Mouse (Mus musculus) forebrain, embryonic 11.5 days (tissue): ENCODE results near the gene Zfhx3. TPM values are rescaled to one million over a fixed set of nuclear protein-coding genes. Genes with fewer than 3 reads are reported as not detected.

Source experiments
- ATAC-seq: fragments of 200-750 bp; cut with Nextera tagmentation; replicated peaks from 2 replicates; pipeline ENCODE4 v1.8.0; 2017; ENCODE audit warnings: moderate TSS enrichment; ENCODE audit not compliant: low FRiP score
- DNase-seq: peaks from one replicate; pipeline ENCODE4 v3.0.0-alpha.2; 2017; ENCODE audit warnings: low spot score
- H3K27ac ChIP-seq: fragments of 300-500 bp; sonication (generic); 2 replicates; pipeline ENCODE4 v1.5.1; 2014; ENCODE audit warnings: low read depth, low read length
- H3K27me3 ChIP-seq: fragments of 300-500 bp; sonication (generic); 2 replicates; pipeline ENCODE4 v1.6.1; 2014; ENCODE audit warnings: mild to moderate bottlenecking, low read length, mixed read lengths; ENCODE audit not compliant: control insufficient read depth, insufficient read depth
- H3K36me3 ChIP-seq: fragments of 300-500 bp; sonication (generic); 2 replicates; pipeline ENCODE4 v1.6.1; 2014; ENCODE audit warnings: mild to moderate bottlenecking, low read length, moderate library complexity, mixed read lengths; ENCODE audit not compliant: control insufficient read depth, insufficient read depth
- H3K4me1 ChIP-seq: fragments of 300-500 bp; sonication (generic); replicated peaks from 2 replicates; pipeline ENCODE4 v1.6.1; 2014; ENCODE audit warnings: low read length, mixed read lengths; ENCODE audit not compliant: control insufficient read depth, insufficient read depth
- H3K4me2 ChIP-seq: fragments of 300-500 bp; sonication (generic); 2 replicates; pipeline ENCODE4 v1.6.1; 2014; ENCODE audit warnings: low read depth, mild to moderate bottlenecking, low read length, moderate library complexity, mixed read lengths; ENCODE audit not compliant: severe bottlenecking
- H3K4me3 ChIP-seq: fragments of 300-500 bp; sonication (generic); 2 replicates; pipeline ENCODE4 v1.5.1; 2014; ENCODE audit warnings: low read depth, low read length
- H3K9ac ChIP-seq: fragments of 300-500 bp; sonication (generic); 2 replicates; pipeline ENCODE4 v1.6.1; 2014; ENCODE audit warnings: low read length
- H3K9me3 ChIP-seq: fragments of 300-500 bp; sonication (generic); 2 replicates; pipeline ENCODE4 v1.6.1; 2016; ENCODE audit warnings: low read length, mixed read lengths; ENCODE audit not compliant: control insufficient read depth
- WGBS: fragments of 180-500 bp; shearing (Covaris S2); extraction: QIAGEN DNeasy Blood & Tissue Kit; methylation state at CpG from one replicate; pipeline ENCODE4 v1.1.7; 2014; 5-methylcytosine and 5-hydroxymethylcytosine counted together
- polyA plus RNA-seq: library from polyadenylated mRNA; unstranded; fragments of >200 nt; fragmentation: Nextera tagmentation; extraction: Ambion mirVana; gene quantifications from 2 replicates; pipeline ENCODE4 v1.2.1, GENCODE M21; 2014

Gene Zfhx3
- polyA plus RNA-seq, 1 experiment from 2014 or later: 22.9 TPM

DNA sequence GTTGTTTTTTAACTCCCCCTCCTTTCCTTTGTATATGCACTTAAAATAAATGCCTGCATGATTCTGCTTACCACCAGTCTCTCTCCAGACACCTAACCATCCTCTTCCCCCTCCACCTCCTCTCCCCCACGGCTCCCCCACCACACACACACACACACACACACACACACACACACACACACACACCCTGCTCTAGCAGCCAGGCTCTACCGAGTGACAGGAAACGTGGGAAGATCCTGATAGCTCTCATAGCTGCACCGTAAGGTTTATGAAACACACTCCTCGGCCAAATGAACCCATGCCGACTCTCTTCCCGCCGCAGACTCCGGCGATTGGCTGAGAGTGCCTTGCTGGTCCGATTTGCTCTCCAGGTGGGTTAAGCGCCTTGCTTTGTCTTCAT, 339.5 kb downstream of the Zfhx3 start:
- H3K4me3 ChIP-seq: no peak overlapping the region
- H3K4me1 ChIP-seq: no peaks in the 10 kb centered on the region
- 75% methylated on average over 12 of the region's 12 CpGs for WGBS
- no peaks in the 10 kb centered on the region for H3K9me3 ChIP-seq
- no peak for ATAC-seq
- DNase-seq: no peak
- H3K27ac ChIP-seq: no peak overlapping the region
- no peaks in the 10 kb centered on the region for H3K27me3 ChIP-seq
- no peak overlapping the region for H3K4me2 ChIP-seq
- no peaks in the 10 kb centered on the region for H3K36me3 ChIP-seq
- no peak overlapping the region for H3K9ac ChIP-seq

DNA sequence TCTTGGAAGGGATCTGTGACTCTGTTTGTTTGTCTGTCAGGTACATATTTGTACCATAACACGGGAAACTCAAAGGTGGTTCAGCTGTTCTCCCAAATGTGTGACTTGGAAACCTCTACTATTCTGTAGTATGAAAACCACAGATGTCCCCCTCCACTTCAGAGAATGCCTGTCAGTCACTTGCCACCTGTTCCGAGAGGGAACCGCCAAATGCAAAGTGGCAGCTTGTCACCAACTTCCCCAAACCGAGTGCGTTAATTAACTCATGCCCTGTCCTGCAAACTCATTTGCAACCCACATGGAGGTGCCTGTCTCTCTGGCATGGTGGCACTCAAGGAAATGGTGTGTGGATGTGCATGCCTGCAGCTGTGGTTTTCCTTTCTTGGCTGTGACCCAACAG, 343.7 kb downstream of the Zfhx3 start:
- Histone ChIP-seq H3K4me3 (no peak overlapping the region), H3K9me3 (no peaks in the 10 kb centered on the region), H3K27ac (no peak overlapping the region), H3K9ac (no peak overlapping the region), H3K4me1 (no peaks in the 10 kb centered on the region), H3K36me3 (no peaks in the 10 kb centered on the region), H3K4me2 (no peak overlapping the region), H3K27me3 (no peaks in the 10 kb centered on the region)
- DNase-seq (no peak), ATAC-seq (no peak)
- WGBS: 63% methylated on average over 5 of the region's 5 CpGs

DNA sequence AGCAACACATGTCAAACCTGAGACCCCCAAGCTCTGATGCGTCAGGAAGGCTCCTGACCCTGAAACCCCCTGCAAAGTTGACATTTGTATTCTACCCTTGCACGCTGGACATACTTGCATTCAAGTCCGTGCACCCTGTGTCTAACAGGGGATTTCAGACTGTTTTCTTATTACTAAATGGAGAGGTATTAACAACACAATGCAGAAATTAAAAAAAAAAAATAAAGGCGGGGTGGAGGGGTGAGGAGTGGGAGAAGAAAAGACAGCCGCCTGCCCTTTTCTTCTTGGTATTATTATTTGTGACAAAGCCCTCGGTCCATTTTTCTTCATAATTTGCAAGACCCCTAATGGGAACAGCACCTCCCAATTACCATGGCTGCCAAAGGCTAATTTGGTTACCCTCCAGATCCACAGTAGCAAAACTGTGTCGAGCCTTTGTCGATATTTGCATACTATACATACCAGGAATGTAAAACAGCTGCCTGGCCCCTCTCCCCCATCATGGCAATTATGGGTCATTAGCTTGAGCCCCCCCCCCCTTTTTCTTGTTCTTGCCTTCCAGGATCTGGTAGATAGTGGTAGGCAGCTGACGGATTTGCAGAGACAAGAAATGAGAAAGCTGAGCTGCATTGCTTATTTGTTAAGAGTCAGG, 358.6 kb downstream of the Zfhx3 start:
- Histone ChIP-seq H3K27ac (no peak overlapping the region; the same call in 1 of the 2 replicates), H3K27me3 (no peaks in the 10 kb centered on the region; the same call in 1 of the 2 replicates), H3K9me3 (no peaks in the 10 kb centered on the region), H3K4me1 (peaks cover 9% of the 10 kb centered on the region; the same call in 1 of the 2 replicates), H3K4me2 (peak overlapping the region; percentile 3; the same call in 1 of the 2 replicates), H3K9ac (no peak overlapping the region), H3K4me3 (no peak overlapping the region), H3K36me3 (no peaks in the 10 kb centered on the region)
- 41% methylated on average over 9 of the region's 9 CpGs for WGBS
- DNase-seq: peak; percentile 58
- ATAC-seq: peak; percentile 46

DNA sequence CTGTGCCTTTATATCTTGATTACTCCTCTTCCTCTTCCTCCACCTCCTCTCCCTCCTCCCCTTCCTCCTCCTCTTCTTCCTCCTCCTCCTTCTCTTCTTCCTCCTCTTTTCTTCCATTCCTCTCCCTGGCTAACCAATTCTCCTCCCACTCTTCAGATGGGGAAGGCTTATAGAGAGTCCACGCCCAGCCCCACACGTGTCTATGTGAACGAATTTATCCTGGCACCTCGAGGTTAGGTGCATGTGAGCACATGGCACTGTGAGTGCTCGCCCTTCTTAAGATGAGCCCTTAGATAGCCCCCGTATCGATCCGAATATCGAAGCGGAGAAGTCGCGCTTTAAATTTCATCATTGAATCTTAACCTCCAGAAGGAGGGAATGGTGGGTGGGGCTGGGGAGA, 359.2 kb downstream of the Zfhx3 start:
- no peak for ATAC-seq

DNA sequence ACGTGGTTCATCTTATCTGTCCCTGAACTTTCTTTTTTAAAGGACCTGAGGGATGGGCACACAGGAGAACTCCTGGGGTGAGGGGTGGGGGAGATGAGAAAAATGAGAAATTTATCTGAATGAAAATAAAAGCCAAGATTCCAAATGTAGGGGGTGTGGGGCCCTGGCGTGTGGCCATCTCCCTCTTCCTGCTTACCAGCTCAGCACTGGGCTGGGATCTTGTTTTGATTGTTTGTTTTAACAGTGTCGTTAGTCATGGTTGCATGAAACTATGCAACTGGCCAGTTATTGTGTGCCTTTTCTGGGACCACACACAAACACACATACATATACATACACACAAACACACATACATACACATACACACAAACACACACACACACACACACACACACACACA, 362.9 kb downstream of the Zfhx3 start:
- Histone ChIP-seq H3K9me3 (no peaks in the 10 kb centered on the region), H3K4me2 (no peak overlapping the region), H3K27me3 (no peaks in the 10 kb centered on the region; the same call in 1 of the 2 replicates), H3K9ac (no peak overlapping the region), H3K4me3 (no peak overlapping the region), H3K27ac (no peak overlapping the region), H3K4me1 (peaks cover 9% of the 10 kb centered on the region; the same call in 1 of the 2 replicates), H3K36me3 (no peaks in the 10 kb centered on the region)
- 77% methylated on average over 3 of the region's 3 CpGs for WGBS
- ATAC-seq (no peak), DNase-seq (no peak)

More for the DNA sequence above, 359.2 kb downstream of the Zfhx3 start:
- Histone ChIP-seq H3K9me3 (no peaks in the 10 kb centered on the region), H3K4me3 (no peak overlapping the region), H3K27ac (peak overlapping the region; percentile 2), H3K36me3 (no peaks in the 10 kb centered on the region), H3K4me2 (no peak overlapping the region), H3K4me1 (peaks cover 9% of the 10 kb centered on the region; the same call in 1 of the 2 replicates), H3K9ac (no peak overlapping the region), H3K27me3 (no peaks in the 10 kb centered on the region; the same call in 1 of the 2 replicates)
- WGBS: 86% methylated on average over 12 of the region's 12 CpGs
- no peak for DNase-seq

DNA sequence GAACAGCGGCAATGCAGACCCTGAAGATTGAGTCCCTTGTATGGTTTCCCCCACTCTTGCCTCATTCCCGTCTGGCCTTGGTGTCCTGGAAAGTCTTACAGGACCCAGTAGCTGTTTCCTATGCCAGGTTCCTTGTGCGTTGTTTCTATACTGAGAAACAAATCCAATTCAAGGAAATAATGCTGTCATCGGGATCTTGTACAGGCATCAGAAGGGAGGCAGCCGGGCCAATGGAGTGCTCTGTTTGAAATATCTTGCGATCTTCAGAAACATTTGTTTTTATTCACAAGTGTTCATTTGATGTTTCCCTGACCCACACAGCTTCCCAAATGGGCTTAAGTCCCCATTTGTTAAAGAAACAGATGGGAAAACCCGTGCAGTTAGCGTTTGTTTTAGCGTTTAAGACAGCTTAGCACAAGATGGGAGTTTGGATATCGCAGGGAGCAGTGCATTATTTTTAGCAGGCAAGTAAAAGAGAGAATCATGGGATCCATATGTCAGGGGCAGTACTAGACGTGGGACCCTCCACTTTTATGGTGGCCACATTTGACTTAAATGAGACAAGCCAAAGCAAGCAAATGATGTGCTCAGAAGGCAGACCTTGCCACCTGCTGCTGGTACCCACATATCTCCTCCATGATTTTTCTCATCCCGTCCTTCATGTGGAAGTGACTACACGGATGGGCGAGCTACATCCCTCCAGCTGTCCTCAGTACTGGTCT, 367.2 kb downstream of the Zfhx3 start:
- H3K4me3 ChIP-seq: no peak overlapping the region
- peaks cover 5% of the 10 kb centered on the region; the same call in 1 of the 2 replicates for H3K4me1 ChIP-seq
- H3K36me3 ChIP-seq: no peaks in the 10 kb centered on the region
- DNase-seq (no peak), ATAC-seq (no peak)
- no peak overlapping the region for H3K4me2 ChIP-seq
- H3K27ac ChIP-seq: no peak overlapping the region
- WGBS: 89% methylated on average over 14 of the region's 14 CpGs
- H3K9ac ChIP-seq: no peak overlapping the region
- no peaks in the 10 kb centered on the region for H3K27me3 ChIP-seq
- no peaks in the 10 kb centered on the region for H3K9me3 ChIP-seq

DNA sequence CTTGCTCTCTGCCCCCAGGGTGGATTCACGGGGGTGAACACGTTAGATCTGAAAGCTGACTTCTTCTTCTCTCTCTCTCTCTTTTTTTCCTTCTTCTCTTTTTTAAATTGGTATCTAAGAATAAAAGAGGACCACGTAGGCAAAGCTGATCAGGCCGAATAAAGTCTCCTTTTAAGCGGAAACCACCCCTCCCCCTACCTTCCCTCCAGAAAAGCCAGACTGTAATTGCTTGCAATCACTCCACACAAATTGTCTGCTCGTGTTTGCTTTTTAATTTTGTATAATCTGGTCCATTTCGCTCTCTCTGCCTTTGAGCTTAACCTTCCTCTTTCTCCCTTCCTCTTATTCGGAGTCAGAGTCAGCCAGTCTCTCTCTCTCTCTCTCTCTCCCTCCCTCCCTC, 372.6 kb downstream of the Zfhx3 start:
- Histone ChIP-seq H3K27me3 (no peaks in the 10 kb centered on the region), H3K9ac (no peak overlapping the region), H3K4me3 (no peak overlapping the region), H3K4me1 (peaks cover 10% of the 10 kb centered on the region; the same call in 1 of the 2 replicates), H3K9me3 (no peaks in the 10 kb centered on the region), H3K36me3 (no peaks in the 10 kb centered on the region), H3K4me2 (no peak overlapping the region), H3K27ac (no peak overlapping the region)
- WGBS: 13% methylated on average over 8 of the region's 8 CpGs
- no peak for DNase-seq
- ATAC-seq: no peak

DNA sequence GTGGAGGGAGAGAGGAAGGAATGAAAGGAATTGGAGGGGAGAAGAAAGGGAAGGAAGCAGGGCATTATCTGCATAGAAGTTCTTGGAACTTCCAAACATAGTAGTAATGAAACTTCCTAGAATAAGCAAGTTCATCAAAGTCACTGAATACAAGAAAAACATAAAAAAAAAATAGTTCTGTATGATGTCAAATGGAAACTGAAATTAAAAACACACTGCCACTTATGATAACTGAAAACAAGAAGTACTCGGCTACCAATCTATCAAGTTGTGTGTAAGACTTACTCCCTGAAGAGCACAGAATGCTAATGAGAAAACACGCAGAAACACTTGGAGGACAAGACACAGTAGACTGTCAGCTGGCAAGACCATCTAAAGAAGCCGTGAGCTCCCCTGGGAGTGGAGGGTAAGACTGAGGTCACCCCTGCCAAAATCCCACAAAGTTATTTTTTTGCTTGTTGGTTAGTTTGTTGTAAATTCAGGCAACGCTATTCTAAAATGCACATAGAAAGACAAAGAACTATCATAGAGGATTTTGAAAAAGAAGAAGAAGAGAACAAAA, 375.2 kb downstream of the Zfhx3 start:
- Histone ChIP-seq H3K36me3 (no peaks in the 10 kb centered on the region), H3K4me3 (no peak overlapping the region), H3K4me2 (no peak overlapping the region), H3K9ac (no peak overlapping the region), H3K4me1 (peaks cover 10% of the 10 kb centered on the region; the same call in 1 of the 2 replicates), H3K27me3 (no peaks in the 10 kb centered on the region), H3K9me3 (no peaks in the 10 kb centered on the region), H3K27ac (no peak overlapping the region)
- ATAC-seq (no peak), DNase-seq (no peak)
- 86% methylated on average over 4 of the region's 4 CpGs for WGBS
